Mouse (Mus musculus): ENCODE results near the gene Swt1.

GRCm38 (mm10) chr1:151435431-151435830, 7.2 kb upstream of the Swt1 start:
- TF ChIP-seq EP300 (IDR thresholded peaks at IDR 0.05; ENCODE audit: low read depth) (no peak), CTCF (IDR thresholded peaks at IDR 0.05; ENCODE audit: low read depth) (no peak)
